Mouse (Mus musculus) thymus, postnatal 4 days (tissue): ENCODE data around the gene Ccdc121.

Experiments
- DNase-seq: peaks from one replicate; pipeline ENCODE4 v3.0.0; 2021

The Ccdc121 gene

DNA sequence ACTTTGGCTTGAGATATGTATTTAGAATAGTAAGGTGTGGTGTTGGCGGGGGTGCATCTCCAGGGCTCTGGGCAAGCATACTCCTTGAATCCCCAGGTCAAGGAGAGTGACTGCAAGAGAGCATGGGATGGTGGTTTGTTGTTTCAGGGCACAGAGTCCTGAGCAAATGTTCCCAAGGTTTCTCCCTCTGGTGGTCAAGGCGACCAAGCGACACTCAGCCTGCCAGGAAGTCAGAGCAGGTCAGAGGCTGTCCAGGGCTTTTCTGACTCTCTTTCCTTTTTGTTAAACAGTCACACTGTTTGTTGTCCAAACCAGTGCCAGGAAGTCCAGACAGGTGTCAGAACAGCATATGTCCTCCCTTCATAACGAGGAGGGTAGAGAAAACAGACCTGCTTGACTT is at the start of gene Ccdc121:
Ccdc121 (minus strand) TSS at position 145 of the 400 bp plus-strand sequence.
- DNase-seq, result no peak

DNA sequence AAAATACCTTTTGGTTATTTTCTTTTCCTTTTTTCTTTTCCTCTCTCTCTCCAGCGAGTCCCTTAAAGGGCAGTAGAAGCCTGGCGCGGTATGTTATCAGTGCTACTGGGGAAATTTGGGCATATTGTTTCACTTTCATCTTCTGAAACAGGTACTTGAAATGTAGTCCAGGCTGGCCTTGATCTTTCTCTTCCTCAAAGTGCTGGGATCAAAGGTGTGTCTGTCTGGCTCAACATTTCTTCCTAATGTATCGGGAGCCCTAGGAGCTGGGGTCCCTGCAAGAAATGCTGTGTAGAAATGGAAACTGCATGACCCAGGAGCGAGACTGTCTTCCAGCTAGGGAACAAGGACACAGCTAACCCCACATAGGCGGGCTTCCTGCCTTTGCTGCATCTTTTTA is 49.1 kb upstream of the Ccdc121 start:
- DNase-seq, result no peak

GRCm38 (mm10) chr1:181559655-181560054 is 48.4 kb upstream of the Ccdc121 start:
- no peak for DNase-seq

DNA sequence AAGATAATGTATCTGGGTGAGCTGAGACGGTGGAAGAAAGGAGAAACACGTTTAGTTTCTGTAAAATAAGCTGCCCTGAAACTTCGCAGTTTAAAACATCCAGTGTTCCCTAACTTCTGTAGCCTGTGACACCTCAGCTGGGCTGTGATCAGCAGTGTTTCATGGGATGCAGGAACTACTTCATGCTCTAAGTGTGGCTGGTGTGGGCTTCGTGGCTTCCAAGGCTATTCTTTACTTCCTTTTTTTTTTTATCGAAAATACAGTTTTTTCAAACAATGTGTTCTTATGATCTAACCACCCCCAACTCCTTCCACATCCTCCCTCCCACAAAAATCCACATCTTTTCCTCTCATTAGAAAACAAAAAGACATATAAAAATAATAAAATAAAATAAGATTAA is 44.2 kb upstream of the Ccdc121 start:
- DNase-seq, result no peak

- no peak for DNase-seq
These were observed 41.5 kb upstream of the Ccdc121 start for GRCm38 (mm10) chr1:181552533-181553410.

DNA sequence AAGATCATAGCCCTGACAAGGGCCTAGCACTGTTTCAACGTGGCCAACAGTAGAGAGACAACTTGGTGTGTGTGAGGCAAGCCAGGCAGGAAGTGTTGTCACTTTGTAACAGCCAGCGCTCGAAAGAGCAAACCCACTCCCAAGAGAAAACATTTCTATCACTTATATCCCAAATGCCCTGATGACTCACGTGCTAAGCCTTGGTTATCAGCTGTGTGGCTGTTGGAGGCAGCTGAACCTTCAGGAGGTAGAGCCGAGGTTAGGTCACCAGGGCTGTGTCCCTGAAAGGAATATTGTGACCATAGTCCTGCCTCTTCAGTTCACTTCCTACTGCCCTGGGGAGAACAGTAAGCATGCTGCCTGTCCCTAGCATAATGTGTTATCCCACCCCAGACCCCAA is 39.6 kb upstream of the Ccdc121 start:
- no peak for DNase-seq

DNA sequence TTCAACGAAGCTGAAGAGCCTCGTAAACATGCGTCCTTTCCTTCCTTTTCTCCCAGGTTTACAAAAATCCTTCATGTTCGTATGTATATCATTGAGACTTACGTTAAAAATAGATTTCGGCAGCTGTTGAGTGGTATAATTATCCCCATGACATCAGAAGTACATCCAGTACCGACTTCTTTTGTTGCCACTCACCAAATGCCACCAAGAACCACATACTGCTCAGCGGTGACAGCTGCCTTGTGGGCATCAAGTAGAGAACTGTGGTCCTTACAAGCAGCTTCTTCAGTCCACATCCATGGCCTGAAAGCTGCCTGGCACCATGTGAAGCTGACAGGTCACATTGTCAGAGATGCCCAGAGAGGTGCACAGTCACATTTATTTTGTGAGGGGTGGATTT is 38.7 kb upstream of the Ccdc121 start:
- DNase-seq, result no peak

DNA sequence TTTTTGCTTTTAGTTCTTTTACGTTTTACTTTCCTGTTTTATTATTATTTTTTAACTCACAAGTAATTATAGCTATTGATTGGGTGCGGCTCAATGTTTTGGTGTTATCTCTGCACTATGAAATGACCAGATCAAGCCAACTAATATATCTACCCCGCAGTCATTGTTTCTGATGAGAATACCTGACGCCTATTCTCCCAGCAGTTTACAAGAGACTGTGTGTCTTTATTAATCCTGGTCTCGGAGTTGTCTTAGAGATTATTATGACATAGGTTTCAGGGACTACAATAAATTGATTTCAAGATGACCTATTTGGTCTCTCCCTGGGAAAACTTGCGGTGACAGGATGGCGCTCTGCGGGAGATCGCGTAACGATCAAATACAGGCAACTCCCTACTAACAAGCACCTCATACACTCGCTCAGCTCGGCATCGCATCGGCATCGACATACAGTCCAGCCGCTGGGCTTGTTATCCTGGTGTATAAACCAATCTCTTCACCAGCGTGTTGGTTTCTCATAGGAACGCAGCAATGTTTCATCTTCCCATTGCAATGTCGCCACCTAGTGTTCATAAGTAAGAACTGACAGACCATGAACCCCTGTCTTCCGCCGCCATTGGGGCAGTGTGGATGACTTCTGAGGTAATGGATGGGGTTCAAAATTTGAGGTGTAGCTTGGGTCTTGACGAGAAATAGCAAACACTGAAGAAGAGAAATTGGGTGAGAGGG is 34.0 kb upstream of the Ccdc121 start:
- peak; percentile 61 for DNase-seq

DNA sequence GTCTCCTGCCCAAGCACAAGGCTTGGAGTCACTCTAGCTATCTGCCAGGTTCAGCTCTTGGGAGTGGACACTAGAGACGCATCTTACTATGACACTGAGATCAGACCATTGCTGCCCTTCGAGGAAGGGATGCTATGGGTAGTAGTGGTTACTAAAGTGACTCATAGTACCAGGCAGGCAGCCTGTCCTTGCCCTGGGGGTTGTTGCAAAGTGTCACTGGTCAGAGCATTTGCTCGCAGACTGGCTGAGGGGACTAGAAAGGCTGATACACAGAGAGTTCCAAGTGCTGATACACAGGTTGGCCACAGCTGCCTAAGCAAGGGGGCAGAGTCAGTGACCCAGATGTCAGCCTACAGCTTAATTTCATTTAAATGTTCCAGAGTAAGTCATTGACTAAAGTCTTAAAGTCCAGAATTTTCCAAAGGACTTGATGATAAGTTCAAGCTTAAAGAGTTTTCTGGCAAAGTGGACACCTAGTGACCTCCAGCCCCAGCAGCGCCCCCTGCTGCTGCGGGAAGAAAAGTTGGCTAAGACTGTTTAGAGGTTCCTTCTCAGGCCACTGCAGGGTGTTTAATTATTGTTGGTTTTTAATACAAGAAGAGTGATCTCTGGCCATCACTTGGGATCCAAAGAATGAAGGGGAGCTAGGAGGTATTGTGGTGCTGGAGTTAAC is 32.6 kb upstream of the Ccdc121 start:
- peak; percentile 47 for DNase-seq

DNA sequence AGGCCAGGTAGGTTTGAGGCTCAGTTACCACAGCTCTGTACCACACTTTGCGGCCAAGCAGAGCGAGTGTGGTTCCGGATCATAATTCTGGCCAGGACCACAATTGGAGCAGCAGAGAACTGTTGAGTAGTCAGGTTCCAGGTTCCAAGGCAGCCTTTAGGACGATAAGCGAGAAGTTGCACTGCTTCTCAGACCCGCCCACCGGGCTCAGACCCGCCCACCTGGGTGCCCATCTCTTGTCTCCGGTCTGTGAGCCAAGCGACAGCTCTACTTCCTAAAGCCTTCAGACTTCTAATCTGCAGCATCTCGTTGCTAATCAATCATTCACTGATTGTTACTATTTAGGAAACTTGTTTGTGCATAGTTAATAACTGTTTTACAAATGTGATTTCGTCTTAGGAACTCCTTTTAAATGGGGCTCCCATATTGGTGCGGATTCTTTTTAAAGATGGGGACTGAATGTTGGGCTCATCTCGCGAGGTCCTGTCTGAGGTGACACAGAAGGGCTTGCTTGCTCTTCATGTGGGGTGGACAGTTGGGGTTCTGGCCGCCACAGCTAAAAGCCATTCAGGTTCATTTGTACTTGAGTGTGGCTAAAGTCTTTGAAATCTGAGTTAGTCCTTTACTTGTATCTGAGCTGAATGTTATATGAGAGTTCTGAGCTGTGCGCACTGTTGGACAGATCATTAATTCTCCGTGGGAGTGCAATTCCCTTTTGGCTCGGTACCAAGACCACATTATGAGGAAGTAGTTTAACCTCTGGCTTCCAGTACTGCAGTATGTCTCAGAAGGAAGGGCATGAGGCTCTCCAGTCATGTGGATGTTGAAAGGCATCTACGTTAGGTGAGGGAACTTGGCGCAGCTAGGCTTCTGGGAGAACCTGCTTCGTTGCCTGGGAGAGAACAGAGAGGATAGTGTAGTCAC is 28.9 kb upstream of the Ccdc121 start:
- DNase-seq, result peak; percentile 31

GRCm38 (mm10) chr1:181537627-181538525 is 26.6 kb upstream of the Ccdc121 start:
- no peak for DNase-seq

GRCm38 (mm10) chr1:181535165-181535873 is 24.1 kb upstream of the Ccdc121 start:
- no peak for DNase-seq

GRCm38 (mm10) chr1:181529368-181529767 is 18.1 kb upstream of the Ccdc121 start:
- DNase-seq, result no peak

- no peak for DNase-seq
These were observed 14.7 kb upstream of the Ccdc121 start for GRCm38 (mm10) chr1:181525996-181526395.

- DNase-seq, result no peak
These were observed 12.6 kb upstream of the Ccdc121 start for GRCm38 (mm10) chr1:181523831-181524230.

DNA sequence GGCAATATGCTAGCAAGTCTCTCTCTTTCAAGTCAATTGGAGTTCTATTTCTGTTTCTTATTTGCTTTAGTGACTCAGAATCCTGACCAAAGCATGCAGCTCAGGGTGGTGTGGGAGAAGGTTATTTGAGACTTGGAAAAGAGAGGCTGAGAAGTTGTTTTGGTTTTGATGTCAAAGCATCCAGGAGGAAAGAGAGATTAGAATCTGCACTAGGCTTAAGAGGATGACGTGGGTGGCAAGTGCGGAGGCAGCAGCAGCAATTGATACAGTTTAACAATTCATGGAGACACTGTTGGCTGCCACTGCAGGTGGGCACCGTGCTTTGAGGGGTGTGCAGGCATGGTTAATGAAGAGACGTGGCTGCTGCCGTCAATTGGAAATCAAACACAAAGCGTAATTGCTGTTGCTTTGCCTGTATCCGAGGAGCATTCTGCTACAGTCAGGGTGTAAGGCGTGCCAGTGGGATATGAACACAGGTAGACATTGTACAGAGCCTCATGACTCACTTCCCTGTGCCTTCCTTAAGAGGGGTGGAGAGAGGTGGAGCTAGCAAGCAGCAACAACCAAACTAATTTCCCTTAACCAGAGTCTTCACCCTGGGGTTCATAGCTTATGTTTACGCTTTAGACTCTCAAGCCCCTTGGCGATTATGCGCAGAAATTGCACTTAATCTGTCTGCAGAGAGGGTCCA is 10.3 kb upstream of the Ccdc121 start:
- DNase-seq, result no peak

DNA sequence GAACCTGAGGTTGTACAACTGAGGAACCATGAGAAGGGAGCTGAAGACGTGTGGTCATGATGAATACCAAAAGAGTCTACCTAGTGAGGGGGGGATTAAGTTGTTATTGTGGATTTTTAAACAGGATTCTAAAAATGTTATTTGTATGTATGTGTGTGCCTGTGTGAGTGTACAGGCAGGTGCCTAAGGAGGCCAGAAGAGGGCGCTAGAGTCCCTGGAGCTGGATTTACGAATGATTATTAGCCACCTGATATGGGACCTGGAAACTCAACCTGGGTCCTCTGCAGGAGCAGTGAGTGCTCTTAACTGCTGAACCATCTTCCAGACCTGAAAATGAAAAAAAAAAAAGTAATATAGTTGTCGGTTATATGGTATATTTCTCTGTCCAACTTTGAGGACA is 7.9 kb upstream of the Ccdc121 start:
- peak; percentile 29 for DNase-seq

GRCm38 (mm10) chr1:181518046-181518445 is 6.8 kb upstream of the Ccdc121 start:
- no peak for DNase-seq

GRCm38 (mm10) chr1:181512430-181513129 is 1.3 kb upstream of the Ccdc121 start:
- no peak for DNase-seq
